Mouse (Mus musculus) heart, embryonic 14.5 days (tissue): Measurements from ENCODE around the gene Ttc7b. TPM values are rescaled to one million over a fixed set of nuclear protein-coding genes. Genes with fewer than 3 reads are reported as not detected.
A peak's percentile ranks its signal among the peaks of the same experiment; 100 is the strongest.

ENCODE experiments used
- ATAC-seq: fragments of 200-750 bp; cut with Nextera tagmentation; 2 replicates; pipeline ENCODE4 v1.8.0; 2017; ENCODE audit warnings: low read depth, moderate TSS enrichment; ENCODE audit not compliant: insufficient number of reproducible peaks, insufficient read depth, low FRiP score
- H3K27ac ChIP-seq, 2 experiments: fragments of 200-500 bp in 1 of 2; fragments of 300-500 bp in 1 of 2; sonication (generic) in 1 of 2; replicated peaks in 1 of 2; 2 replicates each; pipeline ENCODE4 v1.5.1; 2012 to 2014; ENCODE audit warnings: low read depth in 2 of 2, low read length in 2 of 2, control low read depth in 1 of 2, mild to moderate bottlenecking in 1 of 2, mixed read lengths in 1 of 2; ENCODE audit not compliant: control insufficient read depth in 1 of 2, insufficient read depth in 1 of 2
- H3K27me3 ChIP-seq: fragments of 300-500 bp; sonication (generic); 2 replicates; pipeline ENCODE4 v1.6.1; 2014; ENCODE audit warnings: mild to moderate bottlenecking, low read length, control low read depth; ENCODE audit not compliant: control insufficient read depth, insufficient read depth
- H3K36me3 ChIP-seq: fragments of 300-500 bp; sonication (generic); 2 replicates; pipeline ENCODE4 v1.6.1; 2014; ENCODE audit warnings: mild to moderate bottlenecking, control low read depth, low read length, mixed read lengths; ENCODE audit not compliant: control insufficient read depth, insufficient read depth
- H3K4me1 ChIP-seq, 2 experiments: fragments of 200-500 bp in 1 of 2; fragments of 300-500 bp in 1 of 2; sonication (generic) in 1 of 2; 2 replicates each; pipeline ENCODE4 v1.6.1; 2012 to 2014; ENCODE audit warnings: low read length in 2 of 2, control low read depth in 1 of 2, mixed read lengths in 1 of 2; ENCODE audit not compliant: control insufficient read depth in 2 of 2, insufficient read depth in 2 of 2
- H3K4me2 ChIP-seq: fragments of 300-500 bp; sonication (generic); 2 replicates; pipeline ENCODE4 v1.6.1; 2014; ENCODE audit warnings: mild to moderate bottlenecking, low read length
- H3K4me3 ChIP-seq, 2 experiments: fragments of 200-500 bp in 1 of 2; fragments of 300-500 bp in 1 of 2; sonication (generic) in 1 of 2; 2 replicates each; pipeline ENCODE4 v1.5.1; 2012 to 2014; ENCODE audit warnings: low read length in 2 of 2, mild to moderate bottlenecking in 2 of 2, control low read depth in 1 of 2, low read depth in 1 of 2, moderate library complexity in 1 of 2; ENCODE audit not compliant: control insufficient read depth in 1 of 2, insufficient read depth in 1 of 2
- H3K9ac ChIP-seq: fragments of 300-500 bp; sonication (generic); 2 replicates; pipeline ENCODE4 v1.6.1; 2014; ENCODE audit warnings: mild to moderate bottlenecking, low read length
- H3K9me3 ChIP-seq: fragments of 300-500 bp; sonication (generic); 2 replicates; pipeline ENCODE4 v1.6.1; 2016; ENCODE audit warnings: low read length, control low read depth; ENCODE audit not compliant: control insufficient read depth
- WGBS: fragments of 180-500 bp; shearing (Covaris S2); extraction: QIAGEN DNeasy Blood & Tissue Kit; methylation state at CpG from one replicate; pipeline ENCODE4 v1.1.7; 2014; 5-methylcytosine and 5-hydroxymethylcytosine counted together
- polyA plus RNA-seq: library from polyadenylated mRNA; unstranded; fragments of >200 nt; fragmentation: Nextera tagmentation; extraction: Ambion mirVana; gene quantifications from 2 replicates; pipeline ENCODE4 v1.2.1, GENCODE M21; 2014

Ttc7b gene
- polyA plus RNA-seq, 1 experiment from 2014 or later: 16.5 TPM

DNA sequence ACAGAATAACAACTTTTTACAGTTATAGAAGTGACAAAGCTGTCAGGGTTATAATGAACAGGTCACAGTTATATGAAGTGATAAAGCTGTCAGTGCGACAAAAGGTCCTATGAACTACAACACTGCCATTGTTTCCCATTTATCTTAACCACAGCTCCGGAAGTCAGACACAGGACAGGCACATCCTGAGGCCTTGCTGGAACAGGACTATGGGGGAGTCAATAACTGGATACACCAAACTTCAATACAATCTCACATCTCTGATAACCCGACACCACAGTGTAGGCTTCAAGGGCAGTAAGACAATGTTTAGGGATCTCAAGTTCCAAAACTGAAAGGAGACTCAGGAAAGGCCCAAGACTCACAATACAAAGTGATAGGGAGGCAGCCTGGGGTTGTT lies 45.1 kb downstream of the Ttc7b start:
- Histone ChIP-seq H3K4me2 (no peak overlapping the region), H3K9ac (no peak overlapping the region), H3K4me3 (no peak overlapping the region), H3K9me3 (no peaks in the 10 kb centered on the region), H3K36me3 (0 out of 2 replicates have a peak, but pooled peaks cover 9% of the 10 kb centered on the region), H3K27ac (peak overlapping the region; percentile 12 to 61), H3K4me1 (peaks cover 13% of the 10 kb centered on the region in 2 experiments), H3K27me3 (no peaks in the 10 kb centered on the region)
- WGBS: 41% methylated on average over 3 of the region's 3 CpGs
- ATAC-seq: no peak

DNA sequence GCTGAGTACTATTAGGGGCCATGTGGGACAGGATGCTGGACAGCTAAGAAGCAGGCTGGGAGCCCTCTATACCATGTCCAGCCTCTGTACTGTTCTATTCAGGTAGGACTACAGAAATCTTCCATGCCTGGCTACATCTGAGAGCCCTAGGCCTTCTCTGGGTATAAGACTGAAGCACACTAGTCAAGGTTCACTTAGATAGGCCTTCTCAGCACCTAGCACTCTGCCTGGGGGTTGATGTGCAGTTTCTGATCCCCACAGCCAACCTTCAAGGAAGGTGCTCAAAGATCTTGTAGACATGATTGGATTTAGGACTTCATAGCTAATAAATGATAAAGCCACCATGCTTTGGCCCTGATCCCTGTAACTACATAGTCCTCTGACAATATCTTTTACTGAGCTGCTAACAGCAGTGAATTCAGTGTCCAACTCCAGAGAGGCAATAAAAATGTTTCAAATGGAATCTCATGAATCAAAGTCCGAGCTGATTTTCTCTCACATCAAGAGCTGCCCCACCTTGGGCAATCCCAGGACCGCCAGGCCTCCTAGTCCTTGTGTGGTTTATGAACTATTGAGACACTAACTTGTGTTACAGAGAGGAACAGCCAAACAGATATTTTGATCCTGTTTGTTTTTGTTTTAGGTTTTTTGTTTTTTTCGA lies 45.8 kb downstream of the Ttc7b start:
- no peak for ATAC-seq
- Histone ChIP-seq H3K27ac (0 out of 4 replicates have a peak overlapping the region, but pooled peaks of 1 of the 2 experiments have one; percentile 12), H3K4me1 (peaks cover 13% of the 10 kb centered on the region in 2 experiments), H3K9me3 (no peaks in the 10 kb centered on the region), H3K9ac (no peak overlapping the region), H3K4me2 (no peak overlapping the region), H3K36me3 (0 out of 2 replicates have a peak, but pooled peaks cover 9% of the 10 kb centered on the region), H3K27me3 (no peaks in the 10 kb centered on the region), H3K4me3 (no peak overlapping the region)
- 87% methylated on average over 3 of the region's 3 CpGs for WGBS

DNA sequence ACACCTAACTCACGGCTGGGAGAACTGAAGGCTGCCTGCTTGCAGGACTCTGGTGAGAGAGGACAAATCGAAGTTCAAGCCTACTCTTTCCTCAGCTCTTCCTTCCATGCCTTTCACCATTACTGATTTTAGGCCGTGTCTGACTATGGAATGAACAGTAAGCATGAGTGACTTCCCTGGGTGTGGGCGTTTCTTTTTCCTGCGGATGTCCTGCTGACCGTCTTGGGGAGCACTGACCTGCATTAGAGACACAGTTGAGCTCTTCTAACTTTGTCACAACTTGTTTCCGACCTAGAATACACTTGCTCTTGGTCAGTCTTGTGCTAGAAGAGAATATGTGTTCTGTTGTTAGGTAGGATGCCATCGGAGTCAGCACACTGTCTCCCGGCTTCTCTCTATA lies 50.3 kb downstream of the Ttc7b start:
- Histone ChIP-seq H3K27me3 (no peaks in the 10 kb centered on the region), H3K36me3 (peaks cover 13% of the 10 kb centered on the region), H3K27ac (peak overlapping the region; percentile 41 to 47; a peak in 3 of 4 replicates), H3K9me3 (no peaks in the 10 kb centered on the region), H3K4me3 (no peak overlapping the region), H3K9ac (no peak overlapping the region), H3K4me1 (peaks cover 0 to 7% of the 10 kb centered on the region in 2 experiments; a peak in 1 of 4 replicates), H3K4me2 (no peak overlapping the region)
- 73% methylated on average over 9 of the region's 9 CpGs for whole genome bisulfite sequencing
- ATAC-seq: no peak

DNA sequence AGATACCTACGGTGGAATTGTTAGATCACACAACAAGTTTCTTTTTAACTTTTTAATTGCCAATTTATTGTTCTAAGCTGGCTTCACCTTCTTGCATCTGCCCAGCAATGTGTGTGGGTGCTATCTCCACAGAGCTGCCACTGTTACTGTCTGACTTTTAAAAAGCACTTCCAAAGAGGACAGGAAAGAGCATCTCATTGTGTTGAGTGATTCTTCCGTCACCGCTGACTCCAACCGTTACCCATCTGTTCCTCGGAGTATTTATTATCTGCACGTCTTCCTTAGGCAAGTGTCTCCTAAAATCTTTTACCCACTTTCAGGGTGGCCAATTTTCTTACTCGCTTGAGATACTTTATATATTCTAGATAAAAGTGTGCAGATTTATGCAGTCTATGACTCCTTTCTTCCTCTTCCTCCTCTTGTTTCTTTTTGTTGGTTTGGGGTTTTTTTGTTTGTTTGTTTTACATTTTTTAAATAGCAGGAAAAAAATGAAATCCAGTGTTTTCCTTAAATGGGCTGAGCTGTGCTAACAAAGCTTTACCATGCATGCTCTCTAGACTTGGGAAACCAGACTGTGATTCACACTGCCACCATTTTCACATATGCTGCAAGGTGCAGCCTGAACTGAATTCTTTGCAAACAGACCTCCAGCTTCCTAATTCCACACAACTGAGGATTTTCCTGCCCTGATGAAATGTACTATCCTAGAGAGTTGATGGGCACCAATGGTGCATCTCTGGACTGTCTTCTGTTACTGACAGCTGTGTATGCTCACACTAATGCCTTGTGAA lies 50.9 kb downstream of the Ttc7b start:
- H3K27ac ChIP-seq: peak overlapping the region; percentile 41 to 47; a peak in 3 of 4 replicates
- H3K36me3 ChIP-seq: peaks cover 14% of the 10 kb centered on the region
- H3K4me3 ChIP-seq: no peak overlapping the region
- no peak for ATAC-seq
- no peaks in the 10 kb centered on the region for H3K9me3 ChIP-seq
- 71% methylated on average over 7 of the region's 7 CpGs for WGBS
- no peaks in the 10 kb centered on the region for H3K27me3 ChIP-seq
- H3K4me2 ChIP-seq: no peak overlapping the region
- no peak overlapping the region for H3K9ac ChIP-seq
- peaks cover 0 to 7% of the 10 kb centered on the region in 2 experiments; a peak in 1 of 4 replicates for H3K4me1 ChIP-seq

DNA sequence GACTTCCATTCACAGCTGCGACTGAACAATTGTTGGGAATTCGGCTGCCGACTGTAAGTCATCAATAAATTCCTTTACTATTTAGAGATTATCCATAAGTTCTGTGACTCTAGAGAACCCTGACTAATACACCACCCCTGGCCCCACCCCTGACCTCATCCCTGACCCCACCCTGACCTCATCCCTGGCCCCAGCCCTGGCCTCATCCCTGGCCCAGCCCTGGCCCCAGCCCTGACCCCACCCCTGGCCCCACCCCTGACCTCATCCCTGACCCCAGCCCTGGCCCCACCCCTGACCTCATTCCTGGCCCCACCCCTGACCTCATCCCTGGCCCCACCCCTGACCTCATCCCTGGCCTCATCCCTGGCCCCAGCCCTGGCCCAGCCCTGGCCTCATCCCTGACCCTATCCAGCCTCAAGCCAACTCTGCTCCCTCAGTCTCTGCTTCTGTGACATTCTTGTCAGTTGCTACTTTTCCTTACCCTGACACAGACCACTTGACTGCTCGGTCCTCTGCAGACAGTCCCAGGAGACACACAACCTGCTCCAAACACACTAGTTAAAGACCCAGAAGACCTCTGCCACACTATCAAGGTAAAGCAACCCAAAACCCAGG lies 55.4 kb downstream of the Ttc7b start:
- no peak for ATAC-seq
- Histone ChIP-seq H3K4me2 (no peak overlapping the region), H3K9ac (no peak overlapping the region), H3K36me3 (peaks cover 8% of the 10 kb centered on the region), H3K4me3 (no peak overlapping the region), H3K4me1 (peaks cover 0 to 7% of the 10 kb centered on the region in 2 experiments; a peak in 1 of 4 replicates), H3K27me3 (no peaks in the 10 kb centered on the region), H3K9me3 (no peaks in the 10 kb centered on the region), H3K27ac (no peak overlapping the region)
- WGBS: 68% methylated on average over 1 of the region's 4 CpGs

DNA sequence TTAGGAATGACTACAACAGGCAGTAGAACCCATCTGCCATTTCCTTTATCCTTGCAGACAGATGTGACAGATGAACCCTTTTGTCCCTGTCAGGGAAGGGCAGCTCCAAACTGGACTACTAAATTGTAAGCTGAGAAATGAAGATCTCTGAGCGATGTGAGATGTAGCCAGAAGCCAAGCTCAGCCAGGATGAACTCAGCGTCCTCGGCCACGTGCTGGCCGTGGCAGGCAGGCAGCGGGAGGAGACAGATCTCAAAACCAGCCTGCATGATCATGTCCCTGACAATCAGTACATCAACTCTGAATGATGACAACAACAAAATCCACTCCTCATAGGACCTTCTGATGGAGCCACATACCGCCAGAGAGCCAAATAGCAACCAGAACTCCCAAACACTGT lies 62.9 kb downstream of the Ttc7b start:
- Histone ChIP-seq H3K27ac (no peak overlapping the region), H3K27me3 (no peaks in the 10 kb centered on the region), H3K4me1 (peaks cover 13 to 15% of the 10 kb centered on the region in 2 experiments), H3K36me3 (peaks cover 5% of the 10 kb centered on the region; the same call in 1 of the 2 replicates), H3K4me2 (no peak overlapping the region), H3K4me3 (no peak overlapping the region), H3K9ac (no peak overlapping the region), H3K9me3 (no peaks in the 10 kb centered on the region)
- 84% methylated on average over 7 of the region's 7 CpGs for WGBS
- no peak for ATAC-seq

DNA sequence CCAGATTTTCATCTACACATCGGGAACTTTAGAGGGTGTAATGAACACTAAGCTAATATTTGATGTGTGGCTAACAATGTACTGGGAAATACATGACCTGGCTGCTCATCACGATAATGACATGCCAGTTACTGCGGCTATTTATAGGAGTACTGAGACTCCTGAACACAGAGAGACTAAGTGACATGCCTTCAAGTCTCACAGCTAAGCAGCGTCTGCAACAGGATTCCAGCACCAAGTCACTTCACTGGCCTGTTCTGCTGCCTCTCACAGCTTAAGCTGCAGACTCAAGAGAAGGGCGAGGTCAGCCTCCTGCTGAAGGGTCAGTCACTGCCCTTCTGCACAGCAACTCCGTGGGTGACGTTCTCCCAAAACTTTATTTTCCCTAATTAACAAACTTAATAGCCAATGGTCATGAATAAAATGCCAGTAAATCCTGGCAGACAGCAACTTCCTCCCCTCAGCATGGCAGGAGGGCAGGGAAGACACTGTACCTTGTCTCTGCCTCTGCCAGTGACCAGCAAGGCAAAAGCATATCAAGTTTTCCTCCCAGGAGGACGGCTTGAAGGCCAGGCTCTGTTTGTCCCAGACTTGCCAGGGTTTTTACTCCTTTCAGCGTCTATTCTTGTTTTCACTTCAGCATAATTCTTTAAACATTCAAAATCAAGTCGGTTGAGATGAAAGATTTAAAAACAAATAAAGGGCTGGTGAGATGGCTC lies 64.2 kb downstream of the Ttc7b start:
- H3K9ac ChIP-seq: peak overlapping the region; percentile 47
- H3K36me3 ChIP-seq: peaks cover 6% of the 10 kb centered on the region; the same call in 1 of the 2 replicates
- peak; percentile 68; the same call in 1 of the 2 replicates for ATAC-seq
- H3K27ac ChIP-seq: peak overlapping the region; percentile 80 to 90
- H3K27me3 ChIP-seq: no peaks in the 10 kb centered on the region
- peak overlapping the region; percentile 45 for H3K4me2 ChIP-seq
- H3K4me3 ChIP-seq: no peak overlapping the region
- no peaks in the 10 kb centered on the region for H3K9me3 ChIP-seq
- peaks cover 13 to 15% of the 10 kb centered on the region in 2 experiments for H3K4me1 ChIP-seq
- 39% methylated on average over 10 of the region's 10 CpGs for WGBS
